19 mouse cellular contexts compared by ENCODE assay signal in genomic region chr10:52940111-52940830, GRCm38 (mm10).
A peak's percentile ranks its signal among the peaks of the same experiment; 100 is the strongest.
DNase-seq lines count a peak whose midpoint lies in the region; ATAC-seq and TF ChIP-seq lines count a peak whose summit lies in the region.
"Had no signal": no experiment of that assay in that cellular context is flagged by ENCODE, and none has a peak within 500 bp of the region (broad histone marks: within the 10 kb centered on the region; RNA-seq: fewer than 3 reads in every experiment).

No protein-coding gene starts in this region.

- H3K27ac ChIP-seq in hindbrain, embryonic 13.5 days, result peak overlapping the region; percentile 72
- no peak overlapping the region for H3K27ac ChIP-seq in hindbrain, embryonic 10.5 days
- H3K27ac ChIP-seq in forebrain, postnatal 0 days (ENCODE audit: low read depth, low read length), result peak overlapping the region; percentile 36
- H3K27ac ChIP-seq in hindbrain, embryonic 16.5 days (ENCODE audit: low read depth, low read length), result no peak overlapping the region
- peak overlapping the region; percentile 6 for H3K27ac ChIP-seq in midbrain, postnatal 0 days (ENCODE audit: low read depth, low read length)
- H3K27ac ChIP-seq in lung, postnatal 0 days (ENCODE audit: low read length), result no peak overlapping the region
- H3K27ac ChIP-seq: heart, adult 2 months; heart, embryonic 15.5 days; kidney, embryonic 15.5 days; limb, embryonic 15.5 days; liver, embryonic 15.5 days had no signal

- no peak overlapping the region for H3K4me3 ChIP-seq in hindbrain, embryonic 13.5 days
- H3K4me3 ChIP-seq in hindbrain, embryonic 10.5 days, result no peak overlapping the region
- H3K4me3 ChIP-seq in forebrain, postnatal 0 days (ENCODE audit: low read depth, low read length), result no peak overlapping the region
- H3K4me3 ChIP-seq in hindbrain, embryonic 16.5 days (ENCODE audit: low read length), result no peak overlapping the region
- H3K4me3 ChIP-seq in midbrain, postnatal 0 days (ENCODE audit: low read depth, low read length), result no peak overlapping the region
- H3K4me3 ChIP-seq in lung, postnatal 0 days (ENCODE audit: low read depth, low read length), result no peak overlapping the region
- H3K4me3 ChIP-seq: heart, adult 2 months; heart, embryonic 15.5 days; kidney, embryonic 15.5 days; limb, embryonic 15.5 days; liver, embryonic 15.5 days had no signal

- ATAC-seq in hindbrain, embryonic 13.5 days (ENCODE audit: low FRiP score), result peak; percentile 86
- peak; percentile 92 for ATAC-seq in forebrain, postnatal 0 days
- ATAC-seq in hindbrain, embryonic 16.5 days, result peak; percentile 87
- peak; percentile 84 for ATAC-seq in midbrain, postnatal 0 days (ENCODE audit: low FRiP score)
- ATAC-seq in lung, postnatal 0 days, result no peak
- ATAC-seq: intestine, embryonic 16.5 days had no signal

- no peaks in the 10 kb centered on the region for H3K27me3 ChIP-seq in hindbrain, embryonic 13.5 days
- no peaks in the 10 kb centered on the region for H3K27me3 ChIP-seq in hindbrain, embryonic 10.5 days (ENCODE audit: insufficient read depth, poor library complexity, severe bottlenecking)
- H3K27me3 ChIP-seq in forebrain, postnatal 0 days (ENCODE audit: insufficient read depth, low read length), result no peaks in the 10 kb centered on the region
- H3K27me3 ChIP-seq in hindbrain, embryonic 16.5 days (replicated peaks; ENCODE audit: control insufficient read depth, insufficient read depth, low read length), result no peaks in the 10 kb centered on the region
- no peaks in the 10 kb centered on the region for H3K27me3 ChIP-seq in midbrain, postnatal 0 days (ENCODE audit: insufficient read depth, low read length)
- no peaks in the 10 kb centered on the region for H3K27me3 ChIP-seq in lung, postnatal 0 days (replicated peaks; ENCODE audit: insufficient read depth, low read length)
- H3K27me3 ChIP-seq: heart, embryonic 15.5 days; kidney, embryonic 15.5 days; limb, embryonic 15.5 days; liver, embryonic 15.5 days had no signal

- DNase-seq in hindbrain, embryonic 10.5 days (ENCODE audit: low spot score), result no peak
- peak; percentile 59 for DNase-seq in forebrain, postnatal 0 days
- DNase-seq in midbrain, postnatal 0 days (ENCODE audit: low spot score), result peak; percentile 50
- no peak for DNase-seq in lung, postnatal 0 days (ENCODE audit: low spot score)
- DNase-seq in spleen, postnatal 14 days (ENCODE audit: low spot score in 2 of 2), result no peak
- DNase-seq: adrenal gland, adult 2 months; cerebellum, adult 9-10 months; gastrocnemius, postnatal 14 days; heart, adult 2 months; heart, postnatal 4 days; layer of hippocampus, postnatal 36 days; thymus, postnatal 14 days had no signal

- H3K9me3 ChIP-seq in hindbrain, embryonic 13.5 days, result no peaks in the 10 kb centered on the region
- no peaks in the 10 kb centered on the region for H3K9me3 ChIP-seq in hindbrain, embryonic 10.5 days
- H3K9me3 ChIP-seq in forebrain, postnatal 0 days (ENCODE audit: low read length), result no peaks in the 10 kb centered on the region
- H3K9me3 ChIP-seq in hindbrain, embryonic 16.5 days (ENCODE audit: control insufficient read depth, low read length), result no peaks in the 10 kb centered on the region
- H3K9me3 ChIP-seq in midbrain, postnatal 0 days (ENCODE audit: low read length), result no peaks in the 10 kb centered on the region
- H3K9me3 ChIP-seq in lung, postnatal 0 days (ENCODE audit: low read length), result no peaks in the 10 kb centered on the region
- H3K9me3 ChIP-seq: heart, embryonic 15.5 days; kidney, embryonic 15.5 days; limb, embryonic 15.5 days; liver, embryonic 15.5 days had no signal

- no peak overlapping the region for H3K4me2 ChIP-seq in hindbrain, embryonic 13.5 days
- H3K4me2 ChIP-seq in forebrain, postnatal 0 days (ENCODE audit: low read depth), result no peak overlapping the region
- peak overlapping the region; percentile 23; the same call in 1 of the 2 replicates for H3K4me2 ChIP-seq in hindbrain, embryonic 16.5 days (ENCODE audit: low read length)
- H3K4me2 ChIP-seq in midbrain, postnatal 0 days (ENCODE audit: low read depth, low read length, poor library complexity, severe bottlenecking), result no peak overlapping the region
- no peak overlapping the region for H3K4me2 ChIP-seq in lung, postnatal 0 days (replicated peaks; ENCODE audit: low read depth, low read length)
- H3K4me2 ChIP-seq: heart, embryonic 15.5 days; kidney, embryonic 15.5 days; limb, embryonic 15.5 days; liver, embryonic 15.5 days had no signal

- 55% methylated on average over 1 of the region's 1 CpGs for WGBS in hindbrain, embryonic 13.5 days
- 90% methylated on average over 1 of the region's 1 CpGs for WGBS in hindbrain, embryonic 10.5 days
- 27% methylated on average over 1 of the region's 1 CpGs for WGBS in forebrain, postnatal 0 days
- WGBS in hindbrain, embryonic 16.5 days, result 40% methylated on average over 1 of the region's 1 CpGs
- WGBS in midbrain, postnatal 0 days, result 19% methylated on average over 1 of the region's 1 CpGs
- WGBS in lung, postnatal 0 days, result 78% methylated on average over 1 of the region's 1 CpGs

- TF ChIP-seq CTCF in forebrain, postnatal 0 days (IDR thresholded peaks at IDR 0.05; ENCODE audit: low read depth), result no peak
- peak; percentile 5; the same call in 1 of the 2 replicates for TF ChIP-seq CTCF in midbrain, postnatal 0 days (IDR thresholded peaks at IDR 0.05)
- no peak for TF ChIP-seq CTCF in lung, postnatal 0 days (IDR thresholded peaks at IDR 0.05)

- H3K9ac ChIP-seq in hindbrain, embryonic 13.5 days, result no peak overlapping the region
- H3K9ac ChIP-seq in forebrain, postnatal 0 days, result no peak overlapping the region
- H3K9ac ChIP-seq in hindbrain, embryonic 16.5 days (ENCODE audit: low read depth, low read length), result no peak overlapping the region
- no peak overlapping the region for H3K9ac ChIP-seq in midbrain, postnatal 0 days (replicated peaks; ENCODE audit: low read length, poor library complexity, severe bottlenecking)
- H3K9ac ChIP-seq in lung, postnatal 0 days (replicated peaks; ENCODE audit: low read depth), result no peak overlapping the region
- H3K9ac ChIP-seq: heart, embryonic 15.5 days; kidney, embryonic 15.5 days; limb, embryonic 15.5 days; liver, embryonic 15.5 days had no signal

- no peak for TF ChIP-seq EP300 in lung, postnatal 0 days (IDR thresholded peaks at IDR 0.05)

- peaks cover 11% of the 10 kb centered on the region for H3K4me1 ChIP-seq in hindbrain, embryonic 13.5 days (replicated peaks)
- H3K4me1 ChIP-seq in hindbrain, embryonic 10.5 days (replicated peaks), result no peaks in the 10 kb centered on the region
- no peaks in the 10 kb centered on the region for H3K4me1 ChIP-seq in forebrain, postnatal 0 days (ENCODE audit: insufficient read depth)
- H3K4me1 ChIP-seq in hindbrain, embryonic 16.5 days (ENCODE audit: control insufficient read depth, insufficient read depth, low read depth, low read length), result peaks cover 3% of the 10 kb centered on the region
- no peaks in the 10 kb centered on the region for H3K4me1 ChIP-seq in midbrain, postnatal 0 days (ENCODE audit: insufficient read depth, low read length)
- no peaks in the 10 kb centered on the region for H3K4me1 ChIP-seq in lung, postnatal 0 days (ENCODE audit: insufficient read depth, low read depth, low read length)
- H3K4me1 ChIP-seq: heart, embryonic 15.5 days; kidney, embryonic 15.5 days; limb, embryonic 15.5 days; liver, embryonic 15.5 days had no signal

- H3K36me3 ChIP-seq in hindbrain, embryonic 13.5 days, result no peaks in the 10 kb centered on the region
- no peaks in the 10 kb centered on the region for H3K36me3 ChIP-seq in hindbrain, embryonic 10.5 days
- no peaks in the 10 kb centered on the region for H3K36me3 ChIP-seq in forebrain, postnatal 0 days (ENCODE audit: insufficient read depth)
- no peaks in the 10 kb centered on the region for H3K36me3 ChIP-seq in hindbrain, embryonic 16.5 days (ENCODE audit: control insufficient read depth, insufficient read depth, low read length)
- no peaks in the 10 kb centered on the region for H3K36me3 ChIP-seq in midbrain, postnatal 0 days (ENCODE audit: insufficient read depth, low read length)
- H3K36me3 ChIP-seq in lung, postnatal 0 days (ENCODE audit: insufficient read depth, low read length), result no peaks in the 10 kb centered on the region
- H3K36me3 ChIP-seq: heart, embryonic 15.5 days; kidney, embryonic 15.5 days; limb, embryonic 15.5 days; liver, embryonic 15.5 days had no signal

Comparison
In these comparisons a context has a peak if more than half of its experiments do, and no peak if none do; other contexts are left out.
1. H3K27ac ChIP-seq: peak in hindbrain, embryonic 13.5 days (single experiment), forebrain, postnatal 0 days (single experiment) and midbrain, postnatal 0 days (single experiment); none in hindbrain, embryonic 10.5 days (single experiment), hindbrain, embryonic 16.5 days (single experiment) and lung, postnatal 0 days (single experiment).
2. DNase-seq: peak in forebrain, postnatal 0 days (single experiment) and midbrain, postnatal 0 days (single experiment); none in hindbrain, embryonic 10.5 days (single experiment), lung, postnatal 0 days (single experiment) and spleen, postnatal 14 days (0 of 2).